Mouse (Mus musculus) spleen, adult 2 months (tissue): ENCODE measurements around the gene Egfem1. TPM values are rescaled to one million over a fixed set of nuclear protein-coding genes. Genes with fewer than 3 reads are reported as not detected.

Experiments used
- DNase-seq, 2 experiments: peaks; one replicate each; pipeline versions ENCODE4 v3.0.0 to v3.0.0-alpha.2; 2012 to 2021; ENCODE audit warnings: low spot score in 2 of 2, low read depth in 1 of 2
- H3K27ac ChIP-seq: fragments of 200-500 bp; 2 replicates; pipeline ENCODE4 v1.5.1; 2012; ENCODE audit warnings: low read length, inconsistent platforms; ENCODE audit not compliant: insufficient read depth
- H3K27me3 ChIP-seq: fragments of 200-500 bp; 2 replicates; pipeline ENCODE4 v1.6.1; 2012; ENCODE audit warnings: mild to moderate bottlenecking, moderate library complexity, low read length, inconsistent platforms; ENCODE audit not compliant: control insufficient read depth, insufficient read depth
- H3K36me3 ChIP-seq: fragments of 200-500 bp; 2 replicates; pipeline ENCODE4 v1.6.1; 2012; ENCODE audit warnings: mild to moderate bottlenecking, low read length, inconsistent platforms; ENCODE audit not compliant: control insufficient read depth, insufficient read depth
- H3K4me1 ChIP-seq: fragments of 200-500 bp; 2 replicates; pipeline ENCODE4 v1.6.1; 2011; ENCODE audit warnings: inconsistent platforms; ENCODE audit not compliant: control insufficient read depth, insufficient read depth, insufficient read length
- H3K4me3 ChIP-seq: fragments of 200-500 bp; 2 replicates; pipeline ENCODE4 v1.5.1; 2011; ENCODE audit warnings: mild to moderate bottlenecking, inconsistent platforms; ENCODE audit not compliant: insufficient read depth, insufficient read length; ENCODE audit errors: extremely low read depth
- CTCF ChIP-seq: fragments of 200-500 bp; IDR thresholded peaks from 2 replicates; pipeline ENCODE4 v1.5.1; 2011; ENCODE audit warnings: mild to moderate bottlenecking, inconsistent platforms; ENCODE audit not compliant: insufficient read depth, insufficient read length, insufficient replicate concordance; ENCODE audit errors: extremely low read depth
- POLR2A ChIP-seq: fragments of 200-500 bp; IDR thresholded peaks from 2 replicates; pipeline ENCODE4 v1.6.1; 2011; ENCODE audit warnings: low read depth, low read length, inconsistent platforms
- WGBS: fragments of 180-500 bp; shearing (Covaris S2); methylation state at CpG from one replicate; pipeline ENCODE4 v1.1.7; 2018; 5-methylcytosine and 5-hydroxymethylcytosine counted together
- polyA plus RNA-seq: library from polyadenylated mRNA; depleted of rRNA; stranded (reverse); fragments of >200 nt; gene quantifications from 2 replicates; pipeline ENCODE4 v1.2.3, GENCODE M21; 2012

The Egfem1 gene
- polyA plus RNA-seq, 1 experiment: not detected

GRCm38 (mm10) chr3:29200601-29201000 lies 118.8 kb downstream of the Egfem1 start:
- DNase-seq: no peak
- H3K27me3 ChIP-seq: no peaks in the 10 kb centered on the region
- H3K36me3 ChIP-seq: no peaks in the 10 kb centered on the region
- WGBS: 81% methylated on average over 8 of the region's 8 CpGs
- H3K27ac ChIP-seq: no peak overlapping the region
- H3K4me3 ChIP-seq: no peak overlapping the region
- TF ChIP-seq POLR2A (no peak), CTCF (no peak)
- no peaks in the 10 kb centered on the region for H3K4me1 ChIP-seq

GRCm38 (mm10) chr3:29202536-29202935 lies 120.7 kb downstream of the Egfem1 start:
- Histone ChIP-seq H3K4me1 (no peaks in the 10 kb centered on the region), H3K4me3 (no peak overlapping the region), H3K27me3 (no peaks in the 10 kb centered on the region), H3K36me3 (no peaks in the 10 kb centered on the region), H3K27ac (no peak overlapping the region)
- no peak for DNase-seq
- WGBS: 88% methylated on average over 6 of the region's 6 CpGs
- TF ChIP-seq CTCF (no peak), POLR2A (no peak)

- WGBS: 93% methylated on average over 2 of the region's 2 CpGs
- no peaks in the 10 kb centered on the region for H3K27me3 ChIP-seq
- TF ChIP-seq POLR2A (no peak), CTCF (no peak)
- no peaks in the 10 kb centered on the region for H3K36me3 ChIP-seq
- H3K27ac ChIP-seq: no peak overlapping the region
- no peaks in the 10 kb centered on the region for H3K4me1 ChIP-seq
- DNase-seq: no peak
- no peak overlapping the region for H3K4me3 ChIP-seq
Observed at GRCm38 (mm10) chr3:29222414-29222813, 140.6 kb downstream of the Egfem1 start.

- WGBS: 53% methylated on average over 2 of the region's 2 CpGs
- TF ChIP-seq CTCF: no peak
- TF ChIP-seq POLR2A: no peak
Observed at GRCm38 (mm10) chr3:29229712-29230111, 147.9 kb downstream of the Egfem1 start.

GRCm38 (mm10) chr3:29235477-29235876 lies 153.7 kb downstream of the Egfem1 start:
- H3K27me3 ChIP-seq: no peaks in the 10 kb centered on the region
- H3K4me1 ChIP-seq: no peaks in the 10 kb centered on the region
- 83% methylated on average over 4 of the region's 4 CpGs for WGBS
- TF ChIP-seq CTCF (no peak), POLR2A (no peak)
- no peaks in the 10 kb centered on the region for H3K36me3 ChIP-seq
- H3K4me3 ChIP-seq: no peak overlapping the region
- DNase-seq: no peak
- no peak overlapping the region for H3K27ac ChIP-seq

More at GRCm38 (mm10) chr3:29229712-29230111, 147.9 kb downstream of the Egfem1 start:
- H3K27ac ChIP-seq: no peak overlapping the region
- DNase-seq: no peak
- no peak overlapping the region for H3K4me3 ChIP-seq
- no peaks in the 10 kb centered on the region for H3K27me3 ChIP-seq
- H3K36me3 ChIP-seq: no peaks in the 10 kb centered on the region
- no peaks in the 10 kb centered on the region for H3K4me1 ChIP-seq

GRCm38 (mm10) chr3:29236517-29236916 lies 154.7 kb downstream of the Egfem1 start:
- no peak overlapping the region for H3K27ac ChIP-seq
- no peak overlapping the region for H3K4me3 ChIP-seq
- whole genome bisulfite sequencing: 85% methylated on average over 5 of the region's 5 CpGs
- H3K27me3 ChIP-seq: no peaks in the 10 kb centered on the region
- DNase-seq: no peak
- no peaks in the 10 kb centered on the region for H3K36me3 ChIP-seq
- no peaks in the 10 kb centered on the region for H3K4me1 ChIP-seq
- TF ChIP-seq POLR2A (no peak), CTCF (no peak)

- whole genome bisulfite sequencing: 64% methylated on average over 3 of the region's 3 CpGs
- no peak overlapping the region for H3K27ac ChIP-seq
- H3K4me3 ChIP-seq: no peak overlapping the region
- DNase-seq: no peak
- no peaks in the 10 kb centered on the region for H3K36me3 ChIP-seq
- no peaks in the 10 kb centered on the region for H3K4me1 ChIP-seq
- TF ChIP-seq POLR2A (no peak), CTCF (no peak)
- H3K27me3 ChIP-seq: no peaks in the 10 kb centered on the region
Observed at GRCm38 (mm10) chr3:29243600-29243999, 161.8 kb downstream of the Egfem1 start.
